Mouse (Mus musculus) cerebellum, postnatal 10 days (tissue): ENCODE measurements around the gene Cdca8.
A peak's percentile ranks its signal among the peaks of the same experiment; 100 is the strongest.

ENCODE experiments used
- DNase-seq, 2 experiments: peaks; one replicate each; pipeline ENCODE4 v3.0.0; 2021; ENCODE audit warnings: mixed read lengths in 2 of 2

The Cdca8 gene

DNA sequence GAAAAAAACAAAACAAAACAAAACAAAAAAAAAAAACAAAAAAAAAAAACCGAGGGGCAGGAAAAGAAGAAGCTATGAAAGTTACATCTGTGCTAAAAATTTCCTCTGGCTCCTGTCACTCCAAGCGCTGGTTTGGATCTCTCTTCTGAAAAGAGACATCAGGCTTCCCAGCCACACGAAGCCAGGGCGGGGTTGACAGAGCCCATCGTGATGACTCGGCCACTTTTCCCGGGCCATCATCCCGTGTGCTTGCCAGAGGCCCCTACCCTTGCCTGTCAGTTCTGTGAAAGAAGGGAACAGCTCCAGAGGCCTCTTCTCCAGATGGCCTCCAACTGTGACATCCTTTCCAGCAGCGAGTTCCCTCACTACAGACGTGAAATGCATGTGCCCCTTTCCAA, 11.9 kb upstream of the Cdca8 start:
- DNase-seq: no peak

DNA sequence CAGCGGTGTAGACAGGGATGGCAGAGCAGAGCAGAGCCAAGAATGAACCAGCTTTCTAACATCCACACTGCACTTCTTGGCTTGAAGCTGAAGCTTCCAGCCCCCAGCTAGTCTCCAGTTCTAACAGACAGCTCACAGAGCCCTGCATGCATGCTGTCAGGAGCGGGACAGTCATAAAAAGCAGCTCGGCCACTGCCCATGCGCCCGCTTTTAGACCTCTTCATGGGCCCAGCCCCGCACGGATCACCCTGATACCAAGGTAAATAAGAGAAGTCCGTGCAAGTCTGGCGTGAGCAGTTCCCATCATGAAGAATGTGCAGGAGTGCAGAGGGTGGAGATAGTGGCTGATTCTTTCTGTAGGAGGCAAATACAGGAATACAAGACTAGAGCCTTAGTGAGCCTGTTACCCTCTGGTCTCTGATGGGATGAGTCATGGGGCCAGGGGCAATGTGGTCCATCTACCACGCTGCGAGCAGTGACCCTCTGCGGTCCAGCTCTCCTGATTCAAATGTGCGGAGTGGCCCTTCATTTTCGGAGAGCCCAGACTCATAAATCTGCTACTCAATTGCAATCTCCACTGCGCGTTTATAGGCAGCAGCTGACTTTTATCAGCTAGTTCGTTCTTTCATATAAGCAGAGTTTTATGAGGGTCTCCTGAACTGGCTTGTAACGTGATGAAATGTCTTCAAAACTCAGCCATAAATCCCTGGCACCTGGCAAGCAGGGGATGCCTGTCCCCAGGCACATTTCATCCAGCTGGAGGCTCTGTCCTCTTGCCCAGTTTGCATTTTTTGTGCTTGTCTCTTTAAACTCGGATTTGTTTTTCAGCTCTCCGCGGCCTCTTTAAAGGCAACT, 11.3 kb upstream of the Cdca8 start:
- DNase-seq: peak in 1 of 2 experiments; percentile 32

DNA sequence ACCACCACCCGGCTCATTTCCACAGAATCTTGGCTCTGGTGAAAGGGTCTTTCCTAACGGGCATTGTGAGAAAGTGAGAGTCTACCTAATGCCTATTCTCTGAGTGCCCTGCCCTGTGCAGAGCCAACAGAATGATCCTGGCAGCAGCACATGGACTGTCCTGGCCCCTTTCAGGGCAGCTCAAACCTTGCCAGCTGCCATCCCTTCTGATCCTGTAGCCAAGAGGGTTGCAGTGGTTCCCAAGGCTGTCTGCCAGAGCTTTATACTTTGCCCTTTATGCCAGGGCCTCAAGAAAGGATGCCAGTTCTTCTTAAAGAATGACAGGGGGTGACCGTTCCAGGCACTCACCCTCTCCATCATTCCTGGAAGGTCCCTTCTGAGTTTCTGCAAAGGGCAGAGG, 10.4 kb upstream of the Cdca8 start:
- peak; percentile 40 to 63 for DNase-seq

- no peak for DNase-seq
These were observed 5.8 kb upstream of the Cdca8 start for GRCm38 (mm10) chr4:124944961-124945360.

- DNase-seq: no peak
These were observed 4.7 kb upstream of the Cdca8 start for GRCm38 (mm10) chr4:124943781-124944180.

DNA sequence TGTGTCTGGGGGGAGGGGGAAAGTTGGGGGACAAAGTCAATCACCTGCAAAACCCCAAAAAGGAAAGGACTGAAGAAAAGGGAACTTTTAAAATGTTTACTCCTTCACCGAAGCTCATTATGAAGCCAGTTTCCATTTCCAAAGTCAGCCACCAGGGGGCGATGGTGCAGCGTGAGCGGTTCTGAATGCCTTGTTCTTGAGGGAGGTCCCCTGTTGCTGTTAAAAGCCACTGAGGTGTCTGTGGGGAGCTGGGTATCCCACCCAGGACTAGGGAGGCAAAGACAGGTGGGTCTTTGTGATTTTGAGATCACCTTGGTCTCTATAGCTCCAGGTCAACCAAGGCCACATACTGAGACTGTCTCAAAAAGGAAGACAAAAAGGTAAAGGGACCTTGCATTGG, 3.9 kb upstream of the Cdca8 start:
- peak; percentile 89 to 93 for DNase-seq

DNA sequence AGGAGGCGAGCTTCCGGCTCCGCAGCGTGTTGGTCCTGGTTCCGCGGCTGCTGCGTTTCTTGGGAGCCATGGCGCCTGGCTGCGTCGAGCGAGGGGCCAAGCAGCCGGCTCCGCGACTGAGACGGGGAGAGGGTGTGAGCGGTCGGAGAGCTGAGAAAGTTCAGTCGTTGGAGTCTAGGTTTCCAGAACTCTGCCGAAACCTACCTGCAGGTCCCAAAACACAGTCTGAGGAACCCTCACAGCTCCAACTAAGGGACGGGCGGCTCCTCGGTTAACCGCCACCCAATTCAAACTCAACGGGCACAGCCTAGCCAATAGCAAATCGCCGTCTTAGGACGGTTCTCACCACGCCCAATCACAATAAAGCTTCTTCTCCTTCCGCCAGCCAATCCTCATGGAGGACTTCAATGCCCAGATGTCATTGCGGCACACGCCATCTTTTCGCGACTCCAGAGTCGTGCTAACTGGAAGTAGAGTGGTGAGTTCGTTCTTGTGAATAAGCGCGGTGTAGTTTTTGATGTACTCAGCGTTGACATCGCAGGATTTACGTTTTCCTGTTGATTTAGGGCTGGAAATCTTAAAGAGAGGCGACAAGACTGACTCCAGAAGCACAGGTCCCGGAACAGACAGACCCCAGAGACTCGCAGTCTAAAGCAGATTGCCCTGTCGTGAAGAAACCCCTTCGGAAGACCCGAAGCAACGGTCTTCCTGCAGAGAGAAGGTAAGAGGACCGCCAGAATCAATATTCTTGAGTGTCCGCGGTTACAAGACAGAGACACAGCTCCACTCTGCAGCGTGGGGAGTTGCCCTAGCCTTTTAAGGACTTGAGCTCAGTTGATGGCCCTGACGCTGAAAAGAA, 2.3 kb downstream of the Cdca8 start, which contains the start of gene 9930104L06Rik:
9930104L06Rik (plus strand) TSS at position 436 of the 859 bp plus-strand sequence.
- peak; percentile 96 for DNase-seq

GRCm38 (mm10) chr4:124928102-124928501, 11.0 kb downstream of the Cdca8 start:
- DNase-seq: no peak

DNA sequence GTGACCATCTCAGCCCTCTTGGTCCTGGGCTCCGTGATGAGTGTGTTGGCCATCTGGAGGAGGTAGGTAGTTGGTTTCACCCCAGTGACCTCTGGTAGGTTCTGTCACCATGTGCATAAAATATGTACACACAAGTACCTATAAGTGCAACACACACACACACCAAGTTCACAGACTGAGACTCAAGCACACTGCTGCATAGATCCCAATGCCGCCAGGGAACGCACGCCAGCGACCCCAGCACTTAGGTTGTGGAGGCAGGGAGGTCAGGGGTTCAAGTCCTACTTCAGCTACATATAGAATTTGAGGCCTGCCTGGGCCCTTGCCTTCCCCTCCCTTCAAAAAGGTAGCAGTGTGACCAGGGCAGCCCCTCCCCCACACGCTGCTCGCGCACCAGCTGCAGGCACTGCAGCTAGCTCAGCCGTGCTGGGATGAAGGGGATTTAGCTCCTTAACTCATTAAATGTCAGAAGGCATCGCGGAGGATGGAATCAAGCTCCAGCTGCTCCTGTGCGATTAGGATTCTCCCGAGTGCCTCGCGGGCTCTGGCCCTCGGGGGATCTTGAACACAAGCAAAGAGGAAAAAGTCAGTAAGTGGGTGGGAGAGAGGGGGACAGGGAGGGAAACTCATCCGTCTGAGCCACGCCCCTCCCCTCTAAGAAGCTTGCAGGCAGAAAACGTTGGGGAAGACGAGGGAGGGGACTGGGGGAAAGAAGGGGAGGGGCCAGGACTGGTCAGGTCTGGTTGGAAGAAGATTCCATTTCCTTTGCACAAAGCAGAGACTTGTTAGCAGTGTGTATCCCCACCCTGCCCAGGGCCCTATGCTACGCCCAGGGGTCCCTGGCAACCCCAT, 32.9 kb downstream of the Cdca8 start:
- DNase-seq: peak; percentile 65 to 66

DNA sequence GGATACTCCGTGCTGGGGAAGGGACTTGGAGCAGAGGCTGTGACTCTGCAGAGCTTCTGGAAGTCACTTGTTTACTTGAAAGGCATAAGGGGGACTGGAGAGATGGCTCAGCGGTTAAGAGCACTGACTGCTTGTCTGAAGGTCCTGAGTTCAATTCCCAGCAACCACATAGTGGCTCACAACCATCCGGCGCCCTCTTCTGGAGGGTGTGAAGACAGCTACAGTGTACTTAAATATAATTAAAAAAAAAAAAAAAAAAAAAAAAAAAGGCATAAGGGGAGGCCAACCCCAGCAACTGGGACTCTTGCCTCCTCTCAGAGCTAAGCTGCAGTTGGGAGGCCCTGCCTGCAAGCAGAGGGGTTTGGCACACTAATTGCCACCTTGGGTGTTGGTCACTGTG, 33.7 kb downstream of the Cdca8 start:
- peak in 1 of 2 experiments; percentile 29 for DNase-seq

DNA sequence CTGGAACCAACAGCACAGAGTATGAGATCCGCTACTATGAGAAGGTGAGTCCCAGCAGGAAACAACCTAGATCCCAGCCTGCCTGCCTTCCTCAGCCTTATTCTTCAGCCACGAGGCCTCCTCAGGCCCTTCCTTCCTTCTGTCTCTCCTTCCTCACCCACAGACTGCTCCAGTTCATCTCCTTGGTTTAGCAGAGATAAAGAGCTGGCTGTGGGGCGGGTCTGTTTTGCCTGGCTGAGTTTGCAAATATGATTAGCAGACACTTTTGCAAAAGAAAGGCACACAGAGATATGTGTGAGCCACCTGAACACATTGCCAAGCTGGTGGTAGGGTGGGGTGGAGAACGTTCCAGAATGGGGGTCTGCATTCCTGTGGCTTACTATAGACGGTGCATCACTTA, 39.2 kb downstream of the Cdca8 start:
- DNase-seq: no peak

DNA sequence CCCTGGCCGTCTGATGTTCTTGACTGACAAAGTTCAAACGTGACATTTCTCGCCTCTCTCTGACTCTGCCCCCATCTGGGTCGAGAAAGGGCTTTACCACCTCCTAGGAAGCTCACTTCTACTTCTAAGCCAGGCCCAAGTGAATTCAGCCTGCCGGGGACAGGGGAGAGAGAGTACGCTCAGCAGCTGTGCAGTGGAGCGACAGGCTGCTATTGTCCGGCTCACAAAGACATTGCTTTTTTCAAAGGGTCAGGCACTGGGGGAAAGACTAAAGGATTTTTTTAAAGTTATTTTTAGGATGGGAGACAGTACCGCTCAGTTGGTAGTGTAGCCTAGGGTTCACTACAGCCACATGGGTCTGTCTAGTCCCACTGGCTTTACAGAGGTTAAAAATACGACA, 40.7 kb downstream of the Cdca8 start:
- DNase-seq: no peak

- DNase-seq: peak; percentile 72 to 73
These were observed 44.3 kb downstream of the Cdca8 start for GRCm38 (mm10) chr4:124894508-124895428.

DNA sequence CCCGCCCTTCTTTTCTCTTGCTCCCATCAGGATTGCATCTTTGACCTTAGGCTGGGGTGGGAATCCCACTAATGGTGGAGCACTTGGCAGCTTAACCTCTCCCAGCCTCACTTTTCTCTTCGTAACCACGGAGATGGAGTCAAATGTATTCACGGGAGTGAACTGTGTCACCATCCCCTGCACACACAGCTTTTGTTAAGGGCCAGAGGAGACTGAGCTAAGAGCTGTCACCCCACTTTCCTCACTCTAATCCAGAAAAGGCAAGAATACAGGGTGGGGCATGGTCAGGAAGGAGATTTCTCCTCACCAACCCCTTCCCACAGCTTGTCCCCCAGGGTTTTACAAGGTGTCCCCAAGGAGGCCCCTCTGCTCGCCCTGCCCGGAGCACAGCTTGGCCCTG, 45.3 kb downstream of the Cdca8 start:
- DNase-seq: no peak

DNA sequence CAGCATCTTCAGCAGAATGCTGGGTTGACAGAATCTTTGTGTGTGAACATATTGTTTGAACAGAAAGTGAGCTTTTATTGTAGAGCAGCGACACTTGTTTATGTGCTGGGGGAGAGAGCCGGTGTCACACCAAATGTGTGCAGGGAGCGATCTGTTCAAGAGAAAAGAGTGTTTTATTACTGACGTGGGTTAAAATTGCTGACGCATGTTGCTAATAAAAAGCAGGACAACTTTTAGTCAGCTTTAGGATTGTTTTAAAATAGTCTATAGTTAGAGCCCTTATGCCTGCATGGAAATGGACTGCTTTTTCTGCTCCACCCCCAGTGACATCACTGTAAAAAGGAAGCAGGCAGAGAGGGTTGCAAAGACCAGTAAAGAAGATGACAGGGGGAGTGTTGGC, 48.3 kb downstream of the Cdca8 start:
- DNase-seq: no peak

GRCm38 (mm10) chr4:124889935-124890334, 49.2 kb downstream of the Cdca8 start:
- DNase-seq: peak in 1 of 2 experiments; percentile 20

DNA sequence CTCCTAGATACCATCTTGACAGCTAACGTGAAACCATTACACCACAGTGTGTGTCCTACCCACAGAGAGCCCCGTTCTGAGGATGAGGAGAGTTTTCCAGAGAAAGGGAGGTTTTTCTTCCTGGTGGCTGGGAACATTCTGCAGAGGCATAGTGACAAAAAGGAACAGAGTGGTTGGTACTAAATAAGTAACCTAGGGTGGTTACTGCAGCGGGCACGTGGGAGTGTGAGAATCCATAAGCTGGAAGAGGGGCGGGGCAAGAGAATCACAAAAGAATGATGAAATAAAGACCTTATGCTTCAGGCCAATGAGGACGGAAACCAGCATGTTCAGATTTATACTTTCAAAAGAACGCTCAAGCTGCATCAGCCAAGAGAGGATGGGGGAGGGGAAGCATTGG, 50.4 kb downstream of the Cdca8 start:
- DNase-seq: no peak

GRCm38 (mm10) chr4:124882151-124882729, 56.9 kb downstream of the Cdca8 start:
- peak; percentile 57 to 58 for DNase-seq

DNA sequence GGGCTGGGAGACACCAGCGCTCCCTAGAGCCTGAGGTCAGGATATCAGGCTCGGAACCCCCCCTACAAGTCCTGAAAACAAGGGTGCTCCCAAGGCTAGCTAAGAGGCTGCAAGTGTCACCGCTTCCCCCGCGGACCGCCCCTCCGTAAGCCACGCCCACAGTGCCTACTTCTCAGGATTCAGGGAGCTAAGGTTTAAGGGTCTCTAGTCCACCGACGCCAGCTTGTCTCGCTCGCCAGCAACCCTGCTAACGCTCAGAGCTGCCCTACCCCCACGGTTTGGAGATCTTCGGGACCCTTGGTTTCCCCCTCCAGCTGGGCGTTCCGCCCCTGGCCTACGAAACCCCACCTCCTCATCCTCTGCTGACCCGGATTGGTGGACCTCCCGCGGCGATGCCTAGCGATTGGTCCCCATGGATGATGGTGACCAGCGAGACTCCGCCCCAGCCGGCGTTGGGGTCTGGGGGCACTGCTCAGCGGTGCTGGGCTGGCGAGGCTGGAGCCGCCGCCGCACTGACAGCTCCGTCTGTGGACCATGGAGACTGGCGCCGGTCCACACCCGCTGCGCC, 57.7 kb downstream of the Cdca8 start:
- DNase-seq: peak; percentile 96 to 97

DNA sequence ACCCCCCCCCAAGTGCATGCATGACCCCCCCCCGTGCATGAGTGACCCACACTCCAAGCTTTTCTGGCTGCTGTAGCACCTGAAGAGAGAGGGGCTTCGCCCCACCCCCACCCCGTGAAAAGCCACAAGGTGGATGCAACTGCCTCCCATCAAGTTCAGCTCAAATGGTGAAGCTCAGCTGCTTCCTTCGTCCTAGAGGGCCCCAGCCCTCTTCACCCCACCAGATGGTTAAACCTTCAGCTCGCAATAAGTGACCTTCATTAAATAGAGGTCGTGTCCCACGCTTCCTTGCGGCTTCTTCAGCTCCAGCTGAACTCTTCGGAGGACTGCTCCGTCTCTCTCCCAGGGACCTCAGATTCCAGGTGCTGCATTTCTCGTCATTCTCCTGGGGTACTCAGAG, 58.5 kb downstream of the Cdca8 start, which contains the start of gene Epha10:
Epha10 (plus strand) TSS at position 301 of the 400 bp plus-strand sequence.
- no peak for DNase-seq

GRCm38 (mm10) chr4:124872719-124873118, 66.4 kb downstream of the Cdca8 start:
- DNase-seq: no peak
